Mouse (Mus musculus): ENCODE measurements around the gene Ccdc6.
"Not testable (repeated sequence)": the region's sequence is repeated elsewhere in the genome, so short reads cannot be mapped to it uniquely, and the experiment has no call there.

Ccdc6 gene

DNA sequence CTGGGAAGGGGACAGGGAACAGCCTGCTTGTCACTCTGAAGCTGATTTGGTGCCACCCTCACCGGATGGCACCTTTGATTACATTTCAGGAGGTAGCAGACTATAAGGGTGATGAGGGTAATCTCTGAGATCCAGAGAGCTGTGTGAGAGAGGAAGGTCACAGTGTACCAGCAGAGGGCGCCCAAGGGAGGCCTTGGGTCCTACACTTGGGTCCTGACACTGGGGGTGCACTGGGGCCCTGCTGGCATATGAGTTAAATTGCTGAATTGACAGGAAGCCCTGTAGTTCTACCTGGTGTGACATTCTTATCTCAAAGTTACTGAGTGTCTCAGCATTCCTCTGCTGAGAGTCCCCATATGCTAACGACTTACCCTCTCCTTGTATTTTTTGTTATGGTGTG, 76.4 kb downstream of the Ccdc6 start:
- DNase-seq, result peak; percentile 62 to 82

DNA sequence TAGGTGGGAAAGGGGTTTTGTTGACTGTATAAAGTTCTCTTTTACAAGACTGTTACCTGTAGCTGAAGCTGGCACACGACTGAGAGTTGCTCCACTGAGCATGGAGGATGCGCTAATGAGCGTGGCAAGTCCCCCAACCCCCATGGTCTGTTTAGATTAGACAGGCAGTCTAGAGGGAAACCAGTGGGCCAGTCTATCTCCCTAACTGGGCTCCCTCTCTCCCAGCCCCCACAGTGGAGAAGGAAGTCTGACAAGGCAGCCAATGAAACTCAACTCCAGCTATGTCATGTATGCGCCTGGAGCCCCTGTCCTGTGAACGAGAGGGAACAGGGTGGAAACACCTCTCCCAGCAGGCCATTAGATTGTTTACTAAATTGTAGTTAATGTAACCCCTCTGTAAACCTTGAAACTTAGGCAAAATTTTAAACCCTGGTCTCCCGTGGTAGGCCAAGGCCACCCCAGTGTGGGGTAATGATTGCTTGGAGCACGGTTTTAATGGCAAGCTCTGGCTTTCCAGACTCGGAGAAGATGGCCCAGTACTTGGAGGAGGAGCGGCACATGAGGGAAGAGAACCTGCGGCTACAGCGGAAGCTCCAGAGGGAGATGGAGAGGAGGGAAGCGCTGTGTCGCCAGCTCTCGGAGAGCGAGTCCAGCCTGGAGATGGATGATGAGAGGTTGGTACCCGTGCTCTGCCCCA, 77.7 kb downstream of the Ccdc6 start:
- peak in 1 of 2 experiments; percentile 70 for DNase-seq

DNA sequence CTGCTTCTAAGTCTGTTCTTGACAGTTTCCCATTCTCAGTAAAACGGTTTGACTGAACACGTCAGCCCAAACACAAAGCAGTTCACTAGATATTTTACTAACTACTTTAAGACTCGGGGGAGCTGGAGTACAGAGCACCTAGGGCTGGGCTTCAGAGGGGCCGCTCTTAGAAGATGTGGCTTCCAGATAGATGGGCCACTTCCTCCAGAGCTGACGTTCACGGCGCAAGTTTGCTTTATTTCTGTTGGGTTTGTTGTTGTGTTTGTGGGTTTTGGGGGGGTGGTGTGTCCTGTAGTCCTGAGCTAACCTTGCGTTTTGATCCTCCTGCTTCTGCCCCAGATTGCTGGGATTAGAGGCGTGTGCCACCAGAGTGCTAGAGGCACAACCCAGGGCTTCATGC, 83.8 kb downstream of the Ccdc6 start:
- no peak for DNase-seq

DNA sequence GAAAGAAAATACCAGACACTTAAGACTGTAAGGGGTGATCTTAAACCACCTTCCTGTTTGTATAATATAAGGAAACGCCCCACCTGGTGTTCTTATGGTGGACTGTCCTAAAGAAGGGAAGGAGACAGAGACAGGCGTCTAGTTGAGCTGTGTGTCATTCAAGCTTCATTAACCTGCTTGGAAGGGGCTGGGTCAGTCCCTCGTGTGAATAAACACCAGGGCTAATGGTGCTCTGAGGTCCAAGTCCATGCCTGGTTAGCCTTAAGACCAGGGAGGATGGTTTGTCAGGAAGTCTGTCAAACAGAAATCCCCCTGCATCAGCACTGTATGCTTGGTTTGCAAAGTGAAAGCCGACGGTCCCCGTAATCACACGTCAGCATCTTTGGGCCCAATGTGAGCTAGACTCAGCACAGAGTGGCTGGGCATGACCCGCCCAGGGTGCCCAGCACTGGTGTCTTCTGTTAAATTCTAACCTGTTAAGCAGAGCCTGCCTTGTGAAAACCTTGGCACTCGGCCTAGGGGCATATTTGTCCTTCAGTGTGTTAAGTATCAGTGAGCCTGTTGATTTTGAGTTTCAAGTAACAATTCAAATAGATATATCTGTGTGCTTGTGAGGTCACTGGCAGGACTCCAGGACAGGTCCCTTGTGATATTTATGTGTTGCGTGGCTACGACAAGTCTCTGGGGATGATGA, 84.5 kb downstream of the Ccdc6 start:
- peak; percentile 93 to 95 for DNase-seq

DNA sequence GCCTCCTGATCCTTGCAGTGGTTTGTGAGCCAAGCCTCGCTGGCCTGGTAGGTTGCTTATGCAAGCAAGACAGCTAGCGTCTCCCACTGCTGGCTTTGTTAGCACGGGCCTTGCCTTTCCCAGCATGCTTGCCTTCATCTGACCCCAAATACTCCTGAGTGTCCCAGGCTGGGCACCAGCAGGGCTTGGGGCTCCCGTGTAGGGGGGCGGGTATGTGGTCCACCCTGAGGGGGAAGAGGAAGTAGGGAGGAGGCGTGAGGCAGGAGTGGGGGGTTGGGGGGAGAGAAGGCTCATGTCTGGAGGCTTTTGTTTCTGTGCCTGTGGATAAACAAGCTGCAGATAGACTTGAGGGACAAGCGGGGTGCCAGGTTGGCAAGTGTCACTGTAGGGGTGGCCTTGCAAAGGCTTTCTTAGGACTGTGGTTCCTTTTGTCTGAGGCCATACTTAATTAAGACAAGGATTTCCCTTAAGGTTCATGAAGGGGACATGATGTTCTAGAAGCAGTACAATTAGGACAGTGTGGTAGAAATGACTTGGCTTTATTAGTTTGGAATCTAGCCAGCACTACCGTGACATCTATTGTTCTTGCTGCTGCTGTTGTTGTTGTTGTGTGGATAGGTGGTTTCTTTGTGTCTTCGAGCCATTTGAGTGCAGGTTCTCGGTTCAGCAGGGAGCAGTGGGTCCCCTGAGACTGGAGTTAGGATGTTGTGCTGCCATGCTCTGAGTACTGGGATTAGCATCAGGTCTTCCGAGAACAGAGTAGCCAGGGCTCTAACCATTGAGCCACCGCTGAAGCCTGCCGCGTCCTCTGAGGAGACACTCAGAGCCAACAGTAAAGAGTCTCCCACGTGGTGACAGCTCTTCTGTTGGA, 86.5 kb downstream of the Ccdc6 start:
- peak in 1 of 2 experiments; percentile 36 for DNase-seq

DNA sequence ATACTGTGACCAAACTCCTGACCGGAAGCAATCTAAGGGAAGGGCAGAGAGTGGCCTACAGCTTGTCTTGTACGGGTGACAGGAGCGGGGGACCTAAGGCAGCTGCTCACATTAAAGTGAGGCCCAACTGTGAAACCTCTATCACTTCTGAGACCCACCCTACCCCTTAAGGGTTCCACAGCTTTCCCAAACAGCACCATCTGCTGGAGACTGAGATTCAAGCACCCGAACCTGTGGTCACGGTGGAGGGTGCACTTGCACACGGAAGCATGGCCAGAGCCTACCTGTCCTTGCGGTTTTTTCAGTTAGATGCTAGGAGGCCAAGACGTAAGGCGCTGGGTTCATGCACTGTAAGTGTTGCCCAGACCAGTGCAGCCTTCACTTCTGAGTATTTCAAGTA, 89.2 kb downstream of the Ccdc6 start:
- peak in 1 of 2 experiments; percentile 62 for DNase-seq

DNA sequence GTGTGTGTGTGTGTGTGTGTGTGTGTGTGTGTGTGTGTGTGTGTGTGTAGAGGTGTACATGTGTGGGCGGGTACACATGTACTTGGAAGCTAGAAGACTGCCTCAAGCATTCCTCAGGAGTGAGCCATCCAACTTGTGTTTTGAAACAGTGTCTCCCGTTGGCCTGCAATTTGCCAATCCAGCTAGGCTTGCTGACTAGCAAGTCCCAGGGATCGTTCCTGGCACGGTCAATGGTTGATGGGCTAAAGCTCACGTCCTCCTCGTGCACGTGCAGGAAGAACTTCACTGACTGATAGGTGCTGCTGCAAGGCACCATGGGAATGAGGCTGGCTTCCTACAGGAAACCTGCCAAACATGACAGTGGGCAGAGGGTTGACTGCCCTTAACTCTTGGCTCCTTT, 89.7 kb downstream of the Ccdc6 start:
- DNase-seq, result peak; percentile 59 to 71

DNA sequence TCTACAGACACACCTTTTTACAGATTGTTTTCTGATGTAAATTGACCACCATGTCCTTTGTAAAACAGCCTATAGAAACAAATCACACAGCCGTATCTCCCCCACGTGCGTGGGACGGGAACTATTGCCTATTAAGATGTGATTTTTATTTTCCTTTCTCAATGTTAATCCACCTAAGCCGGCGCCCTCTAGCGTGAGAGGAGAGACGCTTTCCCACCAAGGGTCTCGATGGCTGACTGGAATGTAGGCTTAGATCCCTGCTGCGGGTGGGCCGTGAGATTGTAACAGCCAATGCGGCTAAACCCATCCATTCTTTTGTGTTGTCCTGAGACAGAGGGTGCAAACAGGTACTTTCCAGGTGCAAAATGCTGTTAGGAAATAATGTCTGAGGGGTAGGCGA, 92.9 kb downstream of the Ccdc6 start:
- DNase-seq, result no peak

DNA sequence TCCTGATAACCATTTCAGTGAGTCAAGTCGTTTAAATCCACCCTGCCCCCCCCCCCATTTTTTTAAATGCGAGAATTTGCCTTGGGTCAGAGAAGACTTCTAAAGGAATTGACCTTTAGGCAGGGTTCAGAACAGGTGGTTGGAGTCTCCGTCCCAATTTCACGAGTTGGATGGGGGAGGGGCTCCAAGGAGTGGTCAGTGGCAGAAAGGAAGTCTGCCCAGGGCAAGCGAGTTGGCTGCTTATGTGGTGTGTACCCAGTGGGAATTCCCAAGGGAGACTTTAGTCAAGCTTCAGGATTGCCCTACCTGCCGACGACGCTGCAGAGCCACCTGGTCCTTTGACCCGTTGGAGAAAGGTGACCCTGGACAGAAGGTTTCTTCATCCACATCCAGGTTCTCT, 97.4 kb downstream of the Ccdc6 start:
- DNase-seq, result no peak

DNA sequence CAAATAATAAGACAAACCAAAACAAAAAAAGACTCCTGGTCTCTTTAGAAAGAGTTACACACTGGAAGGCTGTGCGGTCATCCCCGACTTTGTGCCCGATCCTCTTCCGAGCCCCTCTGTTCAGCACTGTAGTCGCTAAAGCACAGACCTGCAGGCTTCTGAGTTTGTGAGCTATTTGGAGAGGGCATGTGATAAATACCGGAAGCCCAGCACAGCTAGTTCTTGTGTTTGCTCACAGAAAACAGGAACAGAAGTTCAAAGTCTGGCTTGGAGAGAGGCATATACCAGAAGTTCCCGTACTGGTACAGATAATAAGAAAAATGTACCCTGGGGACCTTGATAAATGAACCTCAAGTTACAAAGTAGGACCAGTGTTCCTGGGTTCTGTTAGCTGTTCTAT, 98.4 kb downstream of the Ccdc6 start:
- no peak for DNase-seq

DNA sequence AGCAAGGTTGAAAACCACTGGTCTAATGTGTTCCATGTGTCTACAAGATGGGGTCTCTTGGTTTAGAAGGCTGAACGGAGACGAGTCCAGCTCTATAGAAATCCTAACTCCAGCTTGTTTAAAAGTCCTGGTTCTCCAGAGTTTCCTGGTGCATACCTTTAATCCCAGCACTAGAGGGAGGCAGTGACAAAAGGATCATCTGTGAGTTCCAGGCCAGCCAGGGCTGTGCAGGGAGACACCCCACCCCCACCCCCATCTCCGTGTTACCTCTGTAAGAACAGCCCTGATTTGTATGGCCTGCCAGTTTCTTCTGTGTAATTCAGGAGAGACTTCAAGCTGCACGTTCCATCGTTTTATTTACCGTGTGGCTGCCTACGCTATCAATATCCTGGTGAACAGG, 98.9 kb downstream of the Ccdc6 start:
- peak in 1 of 2 experiments; percentile 63 for DNase-seq

DNA sequence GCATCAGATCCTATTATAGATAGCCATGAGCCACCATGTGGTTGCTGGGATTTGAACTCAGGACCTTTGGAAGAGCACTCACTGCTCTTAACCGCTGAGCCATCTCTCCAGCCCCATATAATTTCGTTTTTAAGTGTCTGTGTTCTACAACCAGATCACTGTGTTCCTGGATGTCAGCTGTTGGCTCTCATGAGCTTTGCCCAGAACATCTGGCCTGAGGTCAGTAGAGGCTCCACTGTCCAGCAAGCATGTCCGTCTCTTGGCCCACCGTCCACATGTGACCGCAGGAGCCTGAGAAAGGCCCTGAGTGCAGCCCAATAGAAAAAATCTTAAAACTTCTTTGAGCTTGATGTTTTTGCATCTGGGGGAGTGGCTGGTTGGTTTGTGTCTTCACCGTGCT, 99.7 kb downstream of the Ccdc6 start:
- DNase-seq, result peak in 1 of 2 experiments; percentile 42

DNA sequence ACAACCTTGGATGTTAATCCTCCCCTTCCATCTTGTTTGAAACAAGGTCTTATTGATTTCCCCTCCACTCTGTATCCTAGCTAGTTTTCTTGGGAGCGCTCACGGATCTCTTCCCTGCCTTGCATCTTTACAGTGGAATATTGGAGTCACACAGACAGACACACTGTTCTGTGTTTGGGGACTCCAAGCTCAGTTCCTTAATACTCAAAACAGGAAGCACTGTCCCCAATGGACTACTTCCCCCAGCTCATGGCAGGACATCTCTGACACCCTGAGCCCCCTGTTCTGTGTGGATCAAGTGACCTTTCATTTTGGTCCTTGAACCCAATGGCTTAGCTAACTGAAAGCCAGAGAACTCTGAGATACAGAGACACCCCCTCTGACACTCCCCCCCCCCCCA, 100.7 kb downstream of the Ccdc6 start:
- DNase-seq, result no peak

DNA sequence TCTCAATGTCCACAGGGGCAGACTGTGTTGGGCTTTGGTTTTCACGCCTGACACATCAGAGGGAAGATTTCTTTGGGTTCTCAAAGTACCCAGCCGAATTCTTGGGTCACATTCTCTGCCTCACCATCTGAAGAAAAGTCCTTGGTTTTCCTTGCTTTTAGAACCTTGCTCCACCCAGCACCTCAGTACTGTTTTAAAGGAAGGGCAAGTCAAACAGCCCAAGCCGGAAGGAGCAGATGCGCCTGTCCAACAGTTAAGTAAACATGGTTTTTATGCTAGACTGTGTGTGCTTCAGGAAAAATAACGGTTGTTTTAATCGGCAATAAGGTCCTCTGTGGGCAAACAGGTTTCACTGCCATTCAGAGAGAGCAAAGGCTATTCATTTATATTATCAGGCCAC, 101.1 kb downstream of the Ccdc6 start:
- no peak for DNase-seq

DNA sequence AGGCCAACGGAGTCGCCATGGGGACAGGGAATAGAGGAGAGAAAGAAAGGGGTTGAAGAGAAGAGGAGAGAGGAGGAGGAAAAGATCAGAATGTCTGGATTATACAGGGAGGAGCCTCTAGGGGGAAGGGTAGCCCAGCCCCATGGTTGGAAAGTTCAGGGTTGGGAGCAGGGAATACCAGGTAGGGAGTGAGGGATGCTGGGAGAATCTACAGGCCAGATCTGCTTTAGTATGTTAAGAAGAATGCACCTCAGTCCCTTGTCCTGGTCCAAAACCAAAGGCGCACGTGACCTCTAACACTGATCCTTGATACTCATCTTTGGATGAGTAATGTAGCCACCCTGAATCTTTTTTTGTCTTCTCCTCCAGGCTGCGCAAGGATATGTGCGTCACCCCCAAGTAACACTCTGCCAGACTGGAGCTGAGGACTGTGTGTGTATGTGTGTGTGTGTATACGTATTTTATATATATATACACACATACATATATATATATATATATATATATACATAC, 102.1 kb downstream of the Ccdc6 start:
- no peak for DNase-seq

DNA sequence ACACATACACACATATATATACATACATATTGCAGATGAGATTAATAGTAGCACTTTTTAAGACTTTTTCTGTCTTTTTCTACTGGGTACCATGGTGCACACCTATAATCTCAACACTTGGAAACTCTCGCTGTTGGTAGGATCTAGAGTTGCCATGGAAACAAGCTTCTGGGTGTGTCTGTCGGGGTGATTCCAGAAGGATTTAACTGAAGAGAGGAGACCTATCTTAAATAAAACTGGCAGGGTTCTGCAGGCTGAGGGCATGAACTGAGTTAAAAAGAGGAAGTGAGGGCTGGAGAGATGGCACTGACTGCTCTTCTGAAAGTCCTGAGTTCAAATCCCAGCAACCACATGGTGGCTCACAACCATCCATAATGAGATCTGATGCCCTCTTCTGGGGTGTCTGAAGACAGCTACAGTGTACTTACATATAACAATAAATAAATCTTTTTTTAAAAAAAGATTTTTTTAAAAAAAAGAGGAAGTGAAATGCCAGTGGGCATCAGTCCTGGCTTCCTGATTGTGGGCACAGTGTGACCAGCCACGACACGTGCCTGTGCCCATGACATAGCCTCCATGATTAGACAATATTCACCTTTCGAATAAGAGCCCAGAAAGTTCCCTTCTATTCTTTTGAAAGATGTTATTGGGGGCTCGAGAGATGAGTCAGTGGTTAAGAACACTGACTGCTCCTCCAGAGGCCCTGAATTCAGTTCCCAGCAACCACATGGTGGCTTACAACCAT, 102.7 kb downstream of the Ccdc6 start:
- DNase-seq, result no peak

DNA sequence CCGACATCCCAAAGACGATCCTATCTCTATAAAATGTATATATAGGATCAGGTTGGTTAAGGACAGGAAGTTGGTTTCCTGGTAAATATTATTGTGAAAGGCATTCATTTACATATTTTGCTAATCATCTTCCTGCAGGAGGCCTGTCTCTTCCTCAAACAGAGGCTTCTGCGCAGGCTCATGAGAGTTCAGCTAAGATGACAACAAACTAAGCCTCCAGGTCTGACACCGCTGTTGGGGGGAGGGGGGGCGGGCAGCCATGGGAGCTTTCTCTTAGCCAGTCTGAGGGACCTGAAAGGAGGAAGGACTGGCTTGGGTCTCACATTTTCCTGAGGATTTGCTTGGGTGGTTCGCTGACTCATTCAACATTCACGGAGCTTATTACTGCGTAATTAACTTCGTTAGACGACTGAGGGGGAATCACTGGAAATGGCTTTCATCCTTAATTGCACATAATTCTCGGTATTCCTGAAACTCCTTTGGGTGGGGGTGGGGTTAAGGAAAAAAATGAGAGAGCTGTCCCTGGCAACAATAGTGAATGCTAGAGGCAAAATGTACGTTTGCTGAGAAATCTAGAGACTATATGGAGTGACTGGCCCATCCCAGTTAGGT, 104.1 kb downstream of the Ccdc6 start:
- no peak for DNase-seq

DNA sequence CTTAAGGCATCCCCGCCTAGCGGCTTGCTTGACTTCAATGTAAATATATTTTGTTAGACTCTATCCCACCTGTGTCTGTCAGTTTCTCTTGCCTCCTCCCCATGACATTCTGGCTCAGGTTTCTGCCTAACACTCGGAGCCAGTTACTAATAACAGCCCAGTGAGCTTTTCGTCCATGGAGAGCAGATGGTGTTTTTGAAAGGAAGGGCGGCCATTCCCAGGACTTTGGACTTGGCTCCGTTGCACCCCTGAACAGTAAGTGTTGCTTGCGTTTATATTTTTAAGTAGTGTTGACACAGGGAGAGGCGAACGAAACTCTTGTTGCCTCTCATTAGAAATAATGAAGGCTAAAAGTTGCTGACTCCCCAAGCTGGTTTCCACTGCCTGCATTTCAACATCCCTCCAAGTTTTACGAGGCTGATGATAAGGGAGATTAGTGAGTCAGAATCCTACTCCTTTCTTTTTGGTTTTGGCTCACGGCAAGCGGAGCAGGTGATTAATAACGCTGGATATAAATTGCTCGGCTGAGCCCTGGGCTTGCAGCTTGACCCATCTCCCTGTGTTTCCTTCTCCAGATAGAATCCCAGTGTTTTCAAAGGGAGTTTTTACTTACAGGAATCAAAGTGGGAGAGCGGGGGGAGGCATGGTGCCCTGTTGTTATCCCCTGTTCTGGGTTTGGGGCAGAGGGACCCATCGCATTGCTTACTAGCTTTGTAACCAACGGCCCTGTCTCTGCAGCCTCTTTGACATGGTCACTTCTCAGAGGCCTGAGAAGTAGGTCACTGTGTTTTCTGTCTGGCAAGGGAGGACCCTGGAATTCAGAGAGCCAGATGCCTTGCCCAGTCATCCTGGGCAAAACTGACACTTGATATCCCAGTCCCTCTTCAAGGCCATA, 107.8 kb downstream of the Ccdc6 start, which contains the start of gene Mrln:
TSS of gene Mrln (plus strand) at position 160 of the 895 bp plus-strand sequence.
- DNase-seq, result peak in 1 of 2 experiments; percentile 43

DNA sequence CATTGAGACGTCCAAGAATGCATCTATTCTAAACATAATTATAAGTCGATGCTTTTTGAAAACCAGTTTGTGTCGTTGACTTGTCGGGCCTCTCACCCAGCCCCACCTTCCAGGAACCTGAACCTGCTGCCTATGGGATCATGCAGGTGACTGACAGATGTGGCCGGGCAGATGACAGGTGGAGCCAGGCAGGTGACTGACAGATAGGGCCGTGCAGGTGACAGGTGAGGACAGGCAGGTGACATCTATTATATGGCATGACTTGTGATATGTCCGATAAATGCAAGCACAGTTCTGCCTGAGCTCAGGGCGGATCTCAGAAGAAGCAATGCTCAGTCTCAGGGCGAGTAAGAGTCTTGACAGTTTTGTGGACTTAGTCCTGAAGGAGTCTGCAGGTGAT, 114.4 kb downstream of the Ccdc6 start:
- no peak for DNase-seq

DNA sequence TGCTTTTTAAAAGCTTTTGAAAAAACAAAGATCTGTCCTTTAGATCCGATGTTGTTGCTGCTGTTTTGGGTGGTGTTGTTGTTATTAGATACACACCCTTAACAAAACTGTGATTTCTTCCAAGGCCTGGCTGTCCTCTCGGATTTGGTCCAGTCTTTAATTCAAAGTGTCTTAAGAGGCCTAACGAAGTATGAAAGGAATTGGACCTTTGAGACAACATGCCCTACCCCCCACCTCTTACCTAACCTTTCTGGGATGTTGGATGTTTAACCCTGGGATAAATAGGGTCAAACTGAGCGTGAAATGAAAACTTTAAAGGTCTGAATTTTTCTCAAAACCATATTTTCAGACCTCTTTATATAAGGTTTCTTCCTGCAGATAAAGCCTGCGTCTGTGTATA, 124.0 kb downstream of the Ccdc6 start:
- DNase-seq, result peak; percentile 75 to 86

DNA sequence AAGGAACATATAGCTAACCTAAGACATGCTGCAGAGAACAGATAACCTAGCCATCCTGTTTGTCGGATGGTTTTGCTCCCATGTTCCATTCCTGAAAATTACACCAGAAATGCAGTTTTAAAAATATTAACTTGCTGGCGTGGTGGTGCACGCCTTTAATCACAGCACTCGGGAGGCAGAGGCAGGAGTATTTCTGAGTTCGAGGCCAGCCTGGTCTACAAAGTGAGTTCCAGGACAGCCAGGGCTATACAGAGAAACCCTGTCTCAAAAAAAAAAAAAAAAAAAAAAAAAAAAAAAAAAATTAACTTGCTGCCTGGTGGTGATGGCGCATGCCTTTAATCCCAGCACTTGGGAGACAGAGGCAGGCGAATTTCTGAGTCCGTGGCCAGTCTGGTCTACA, 125.3 kb downstream of the Ccdc6 start:
- DNase-seq, result not testable (repeated sequence)

All from kidney, adult 8-10 months (tissue).